Mouse (Mus musculus) intestine, embryonic 15.5 days (tissue): ENCODE data around the gene Lrp6. TPM values are rescaled to one million over a fixed set of nuclear protein-coding genes. Genes with fewer than 3 reads are reported as not detected.

Experiments
- ATAC-seq: fragments of 200-750 bp; cut with Nextera tagmentation; 2 replicates; pipeline ENCODE4 v1.8.0; 2017; ENCODE audit warnings: moderate TSS enrichment, moderate library complexity
- H3K27ac ChIP-seq: fragments of 300-500 bp; sonication (generic); 2 replicates; pipeline ENCODE4 v1.5.1; 2015; ENCODE audit warnings: mild to moderate bottlenecking, inconsistent platforms
- H3K27me3 ChIP-seq: fragments of 300-500 bp; sonication (generic); replicated peaks from 2 replicates; pipeline ENCODE4 v1.6.1; 2015; ENCODE audit warnings: inconsistent platforms
- H3K36me3 ChIP-seq: fragments of 300-500 bp; sonication (generic); 2 replicates; pipeline ENCODE4 v1.6.1; 2015; ENCODE audit warnings: inconsistent platforms
- H3K4me1 ChIP-seq: fragments of 300-500 bp; sonication (generic); replicated peaks from 2 replicates; pipeline ENCODE4 v1.6.1; 2015; ENCODE audit warnings: inconsistent platforms
- H3K4me2 ChIP-seq: fragments of 300-500 bp; sonication (generic); replicated peaks from 2 replicates; pipeline ENCODE4 v1.6.1; 2015; ENCODE audit warnings: mild to moderate bottlenecking, inconsistent platforms
- H3K4me3 ChIP-seq: fragments of 300-500 bp; sonication (generic); replicated peaks from 2 replicates; pipeline ENCODE4 v1.5.1; 2015; ENCODE audit warnings: inconsistent platforms
- H3K9ac ChIP-seq: fragments of 300-500 bp; sonication (generic); 2 replicates; pipeline ENCODE4 v1.6.1; 2015; ENCODE audit warnings: inconsistent platforms
- H3K9me3 ChIP-seq: fragments of 300-500 bp; sonication (generic); 2 replicates; pipeline ENCODE4 v1.6.1; 2016; ENCODE audit warnings: inconsistent platforms
- WGBS: fragments of 180-500 bp; shearing (Covaris S2); methylation state at CpG from one replicate; pipeline ENCODE4 v1.1.7; 2015; 5-methylcytosine and 5-hydroxymethylcytosine counted together
- polyA plus RNA-seq: library from polyadenylated mRNA; unstranded; fragments of >200 nt; fragmentation: Nextera tagmentation; extraction: Ambion mirVana; gene quantifications from 2 replicates; pipeline ENCODE4 v1.2.1, GENCODE M21; 2015

Gene Lrp6
- polyA plus RNA-seq, 1 experiment from 2014 or later: 25.4 TPM

GRCm38 (mm10) chr6:134599239-134599638 is 32.5 kb upstream of the Lrp6 start:
- Histone ChIP-seq H3K4me3 (no peak overlapping the region), H3K36me3 (no peaks in the 10 kb centered on the region), H3K9me3 (no peaks in the 10 kb centered on the region), H3K27me3 (no peaks in the 10 kb centered on the region), H3K4me2 (no peak overlapping the region), H3K9ac (no peak overlapping the region), H3K4me1 (peaks cover 3% of the 10 kb centered on the region; the same call in 1 of the 2 replicates), H3K27ac (no peak overlapping the region)
- 53% methylated on average over 1 of the region's 1 CpGs for WGBS
- no peak for ATAC-seq

GRCm38 (mm10) chr6:134597651-134598229 is 31.0 kb upstream of the Lrp6 start:
- H3K9ac ChIP-seq: no peak overlapping the region
- H3K27ac ChIP-seq: no peak overlapping the region
- H3K4me3 ChIP-seq: no peak overlapping the region
- ATAC-seq: peak; percentile 65
- H3K4me1 ChIP-seq: peaks cover 3% of the 10 kb centered on the region; the same call in 1 of the 2 replicates
- H3K36me3 ChIP-seq: no peaks in the 10 kb centered on the region
- H3K9me3 ChIP-seq: no peaks in the 10 kb centered on the region
- WGBS: 63% methylated on average over 6 of the region's 6 CpGs
- no peak overlapping the region for H3K4me2 ChIP-seq
- no peaks in the 10 kb centered on the region for H3K27me3 ChIP-seq

- no peak overlapping the region for H3K4me3 ChIP-seq
- WGBS: 69% methylated on average over 21 of the region's 21 CpGs
- H3K9ac ChIP-seq: no peak overlapping the region
- H3K4me2 ChIP-seq: 0 out of 2 replicates have a peak overlapping the region, but pooled peaks have one; percentile 3
- no peak for ATAC-seq
- H3K27ac ChIP-seq: no peak overlapping the region
- no peaks in the 10 kb centered on the region for H3K36me3 ChIP-seq
- no peaks in the 10 kb centered on the region for H3K4me1 ChIP-seq
- H3K27me3 ChIP-seq: no peaks in the 10 kb centered on the region
- no peaks in the 10 kb centered on the region for H3K9me3 ChIP-seq
Measured at GRCm38 (mm10) chr6:134594569-134595442, 28.0 kb upstream of the Lrp6 start.

GRCm38 (mm10) chr6:134591614-134592013 is 24.8 kb upstream of the Lrp6 start:
- no peaks in the 10 kb centered on the region for H3K27me3 ChIP-seq
- no peak overlapping the region for H3K27ac ChIP-seq
- H3K4me1 ChIP-seq: no peaks in the 10 kb centered on the region
- 84% methylated on average over 2 of the region's 2 CpGs for WGBS
- H3K9ac ChIP-seq: no peak overlapping the region
- H3K4me2 ChIP-seq: no peak overlapping the region
- ATAC-seq: no peak
- no peak overlapping the region for H3K4me3 ChIP-seq
- H3K9me3 ChIP-seq: no peaks in the 10 kb centered on the region
- no peaks in the 10 kb centered on the region for H3K36me3 ChIP-seq

- Histone ChIP-seq H3K9me3 (no peaks in the 10 kb centered on the region), H3K4me2 (no peak overlapping the region), H3K9ac (no peak overlapping the region), H3K4me3 (no peak overlapping the region), H3K27ac (no peak overlapping the region), H3K4me1 (no peaks in the 10 kb centered on the region), H3K36me3 (no peaks in the 10 kb centered on the region), H3K27me3 (no peaks in the 10 kb centered on the region)
- no peak for ATAC-seq
- 79% methylated on average over 5 of the region's 5 CpGs for WGBS
Measured at GRCm38 (mm10) chr6:134586241-134586640, 19.5 kb upstream of the Lrp6 start.

- ATAC-seq: no peak
- WGBS: 98% methylated on average over 2 of the region's 2 CpGs
- no peaks in the 10 kb centered on the region for H3K9me3 ChIP-seq
- H3K36me3 ChIP-seq: no peaks in the 10 kb centered on the region
- no peak overlapping the region for H3K27ac ChIP-seq
- no peaks in the 10 kb centered on the region for H3K27me3 ChIP-seq
- H3K4me3 ChIP-seq: no peak overlapping the region
- no peak overlapping the region for H3K4me2 ChIP-seq
- no peaks in the 10 kb centered on the region for H3K4me1 ChIP-seq
- H3K9ac ChIP-seq: no peak overlapping the region
Measured at GRCm38 (mm10) chr6:134584616-134585015, 17.9 kb upstream of the Lrp6 start.

- H3K4me3 ChIP-seq: no peak overlapping the region
- no peak overlapping the region for H3K4me2 ChIP-seq
- no peaks in the 10 kb centered on the region for H3K27me3 ChIP-seq
- no peaks in the 10 kb centered on the region for H3K4me1 ChIP-seq
- H3K9ac ChIP-seq: no peak overlapping the region
- no peaks in the 10 kb centered on the region for H3K9me3 ChIP-seq
- no peak for ATAC-seq
- H3K36me3 ChIP-seq: no peaks in the 10 kb centered on the region
- H3K27ac ChIP-seq: no peak overlapping the region
- WGBS: 79% methylated on average over 5 of the region's 5 CpGs
Measured at GRCm38 (mm10) chr6:134582110-134582509, 15.3 kb upstream of the Lrp6 start.

GRCm38 (mm10) chr6:134579506-134579905 is 12.7 kb upstream of the Lrp6 start:
- 89% methylated on average over 4 of the region's 4 CpGs for WGBS
- Histone ChIP-seq H3K4me2 (no peak overlapping the region), H3K36me3 (no peaks in the 10 kb centered on the region), H3K27ac (no peak overlapping the region), H3K27me3 (no peaks in the 10 kb centered on the region), H3K4me1 (0 out of 2 replicates have a peak, but pooled peaks cover 2% of the 10 kb centered on the region), H3K4me3 (no peak overlapping the region), H3K9ac (no peak overlapping the region), H3K9me3 (no peaks in the 10 kb centered on the region)
- no peak for ATAC-seq

GRCm38 (mm10) chr6:134578039-134578438 is 11.3 kb upstream of the Lrp6 start:
- peak; percentile 51; the same call in 1 of the 2 replicates for ATAC-seq
- H3K4me1 ChIP-seq: 0 out of 2 replicates have a peak, but pooled peaks cover 2% of the 10 kb centered on the region
- H3K27me3 ChIP-seq: no peaks in the 10 kb centered on the region
- no peak overlapping the region for H3K27ac ChIP-seq
- no peak overlapping the region for H3K9ac ChIP-seq
- no peaks in the 10 kb centered on the region for H3K36me3 ChIP-seq
- H3K4me2 ChIP-seq: no peak overlapping the region
- WGBS: 57% methylated on average over 6 of the region's 6 CpGs
- no peaks in the 10 kb centered on the region for H3K9me3 ChIP-seq
- no peak overlapping the region for H3K4me3 ChIP-seq

- no peak for ATAC-seq
Measured at GRCm38 (mm10) chr6:134575288-134575741, 8.6 kb upstream of the Lrp6 start.

GRCm38 (mm10) chr6:134567986-134568556 is 1.3 kb upstream of the Lrp6 start:
- H3K4me2 ChIP-seq: no peak overlapping the region
- no peak overlapping the region for H3K27ac ChIP-seq
- H3K9me3 ChIP-seq: no peaks in the 10 kb centered on the region
- no peak for ATAC-seq
- H3K27me3 ChIP-seq: no peaks in the 10 kb centered on the region
- H3K9ac ChIP-seq: no peak overlapping the region
- 79% methylated on average over 5 of the region's 5 CpGs for WGBS
- no peaks in the 10 kb centered on the region for H3K36me3 ChIP-seq
- no peak overlapping the region for H3K4me3 ChIP-seq
- H3K4me1 ChIP-seq: 0 out of 2 replicates have a peak, but pooled peaks cover 3% of the 10 kb centered on the region

More at GRCm38 (mm10) chr6:134575288-134575741, 8.6 kb upstream of the Lrp6 start:
- H3K9ac ChIP-seq: no peak overlapping the region
- H3K4me2 ChIP-seq: no peak overlapping the region
- H3K4me1 ChIP-seq: 0 out of 2 replicates have a peak, but pooled peaks cover 2% of the 10 kb centered on the region
- H3K27me3 ChIP-seq: no peaks in the 10 kb centered on the region
- 49% methylated on average over 3 of the region's 3 CpGs for WGBS
- no peaks in the 10 kb centered on the region for H3K36me3 ChIP-seq
- no peak overlapping the region for H3K27ac ChIP-seq
- H3K4me3 ChIP-seq: no peak overlapping the region
- no peaks in the 10 kb centered on the region for H3K9me3 ChIP-seq

GRCm38 (mm10) chr6:134566248-134566817 is 432 bp downstream of the Lrp6 start:
- no peaks in the 10 kb centered on the region for H3K36me3 ChIP-seq
- H3K4me3 ChIP-seq: peak overlapping the region; percentile 80
- peak overlapping the region; percentile 82 for H3K4me2 ChIP-seq
- peak; percentile 65 for ATAC-seq
- H3K27ac ChIP-seq: peak overlapping the region; percentile 99
- under 1% methylated on average over 52 of the region's 64 CpGs for WGBS
- H3K9ac ChIP-seq: peak overlapping the region; percentile 96
- no peaks in the 10 kb centered on the region for H3K9me3 ChIP-seq
- no peaks in the 10 kb centered on the region for H3K27me3 ChIP-seq
- H3K4me1 ChIP-seq: 0 out of 2 replicates have a peak, but pooled peaks cover 3% of the 10 kb centered on the region
